Mouse (Mus musculus) G1E-ER4 (cell line): ENCODE measurements around the gene Pigc. TPM values are rescaled to one million over a fixed set of nuclear protein-coding genes. Genes with fewer than 3 reads are reported as not detected.

Source experiments
- GATA1 ChIP-seq: IDR thresholded peaks from one replicate; pipeline ENCODE4 v1.8.0; 2012; ENCODE audit warnings: low read length, inconsistent platforms
- polyA plus RNA-seq: library from polyadenylated mRNA; stranded (reverse); fragments of >175 nt; gene quantifications from 2 replicates; pipeline ENCODE4 v1.2.3, GENCODE M21; 2012

Gene Pigc
- 0.42 and 0.45 TPM in 2 replicates for polyA plus RNA-seq

DNA sequence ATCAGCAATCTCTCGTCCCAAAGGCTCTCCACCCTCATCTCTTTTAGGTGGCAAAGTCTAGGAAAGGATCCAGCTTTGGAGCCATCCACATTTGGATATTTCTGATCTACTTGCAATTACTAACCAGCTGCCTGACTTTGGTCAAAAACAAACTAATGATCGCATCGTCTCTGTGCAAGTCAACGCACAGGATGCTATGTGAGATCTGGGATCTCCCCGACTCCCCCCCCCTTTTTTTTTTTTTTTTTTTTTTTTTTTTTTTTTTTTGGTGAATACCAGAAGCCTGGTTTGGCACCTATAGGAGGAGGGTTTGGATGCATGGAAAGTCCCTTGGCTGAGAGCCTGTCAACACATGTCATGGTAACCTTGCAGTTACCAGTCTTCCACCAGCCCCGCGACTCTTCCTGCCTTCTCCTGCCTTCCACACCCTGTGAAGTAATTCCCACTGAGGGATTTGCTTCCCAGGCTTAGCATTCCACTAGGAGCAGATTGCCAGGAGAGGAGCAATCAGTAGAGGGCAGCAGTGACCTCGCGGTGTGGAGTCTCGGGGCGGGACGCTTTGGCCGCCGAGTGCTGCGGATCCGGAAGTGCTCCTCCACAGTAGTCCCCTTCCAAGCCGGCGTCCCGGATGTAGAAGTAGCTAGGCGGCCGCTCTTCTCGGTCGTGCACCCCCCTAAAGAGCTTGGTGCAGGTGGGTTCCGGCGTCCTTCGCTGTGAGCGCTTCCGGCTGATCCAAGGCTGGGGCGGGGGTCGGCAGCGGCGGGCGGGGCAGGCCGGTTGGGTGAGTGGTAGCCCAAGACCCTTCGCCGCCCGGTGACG, at the start of gene Pigc:
Gene Pigc, plus strand, starts transcription at position 598 of the 819 bp plus-strand sequence.
- TF ChIP-seq GATA1: no peak

DNA sequence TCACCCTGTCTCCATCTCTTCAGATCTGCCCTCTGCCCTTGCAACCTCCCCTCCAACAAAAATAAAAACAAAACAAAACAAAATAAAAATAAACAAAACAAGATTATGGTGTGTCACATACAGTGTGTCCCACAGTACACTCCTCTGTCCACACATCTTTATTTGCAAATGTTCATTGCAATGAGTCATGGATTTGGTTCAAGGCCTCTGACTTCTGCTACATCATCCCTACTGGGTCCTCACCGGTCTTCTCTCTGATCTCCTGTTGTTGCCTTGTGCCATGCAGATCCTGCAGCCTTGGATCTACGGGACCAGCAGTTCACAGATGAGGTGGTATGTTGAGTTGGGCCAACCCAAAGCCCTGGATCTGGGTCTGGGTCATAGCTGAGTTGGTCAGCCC, 49.4 kb upstream of the Pigc start:
- TF ChIP-seq GATA1: no peak

GRCm38 (mm10) chr1:161920475-161921454, 48.2 kb upstream of the Pigc start:
- no peak for TF ChIP-seq GATA1

- no peak for TF ChIP-seq GATA1
These were observed 47.1 kb upstream of the Pigc start for GRCm38 (mm10) chr1:161921928-161922327.

DNA sequence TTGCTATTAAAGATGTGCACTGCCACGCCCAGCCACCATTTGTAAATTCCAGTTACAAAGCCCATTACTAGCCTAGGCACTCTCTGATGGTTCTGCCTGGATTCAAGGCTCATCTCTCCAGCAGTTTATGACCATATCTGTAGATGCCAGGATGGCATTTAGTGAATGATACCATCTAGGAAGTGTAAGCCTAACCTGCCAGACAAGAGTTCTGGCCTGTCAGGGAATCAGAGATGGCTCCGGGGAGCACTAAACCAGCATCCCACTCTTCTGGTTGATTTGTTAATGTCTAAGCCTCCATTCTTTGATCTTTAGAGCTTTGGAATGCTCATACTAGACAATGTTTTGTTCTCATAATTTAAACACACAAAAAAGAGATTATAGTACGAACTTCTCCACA, 44.7 kb upstream of the Pigc start:
- TF ChIP-seq GATA1: no peak

GRCm38 (mm10) chr1:161925281-161925805, 43.6 kb upstream of the Pigc start:
- TF ChIP-seq GATA1: no peak

DNA sequence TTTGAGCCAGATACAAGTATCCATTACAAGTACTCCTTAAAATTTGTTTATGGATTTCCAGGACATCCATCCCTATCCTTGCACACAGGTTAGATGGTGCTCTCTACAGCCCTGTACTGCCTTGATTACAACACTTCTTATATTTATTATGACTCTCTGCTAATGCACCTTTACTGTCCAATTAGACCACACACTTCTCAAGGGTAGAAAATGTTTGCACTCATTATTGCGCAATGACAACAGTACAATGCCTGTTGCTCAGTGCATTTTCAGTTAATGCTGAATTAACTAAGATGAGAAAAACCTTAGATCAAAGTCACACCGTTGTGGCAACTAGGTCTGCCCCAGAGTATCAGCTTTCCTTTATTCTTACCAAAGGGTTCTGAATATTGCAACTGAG, 41.0 kb upstream of the Pigc start:
- TF ChIP-seq GATA1: no peak

- TF ChIP-seq GATA1: no peak
These were observed 37.7 kb upstream of the Pigc start for GRCm38 (mm10) chr1:161931313-161931712.

GRCm38 (mm10) chr1:161931817-161932216, 37.2 kb upstream of the Pigc start:
- no peak for TF ChIP-seq GATA1

GRCm38 (mm10) chr1:161932286-161932685, 36.7 kb upstream of the Pigc start:
- TF ChIP-seq GATA1: no peak

GRCm38 (mm10) chr1:161942082-161942481, 26.9 kb upstream of the Pigc start:
- no peak for TF ChIP-seq GATA1

- no peak for TF ChIP-seq GATA1
These were observed 17.8 kb upstream of the Pigc start for GRCm38 (mm10) chr1:161951009-161951779.

DNA sequence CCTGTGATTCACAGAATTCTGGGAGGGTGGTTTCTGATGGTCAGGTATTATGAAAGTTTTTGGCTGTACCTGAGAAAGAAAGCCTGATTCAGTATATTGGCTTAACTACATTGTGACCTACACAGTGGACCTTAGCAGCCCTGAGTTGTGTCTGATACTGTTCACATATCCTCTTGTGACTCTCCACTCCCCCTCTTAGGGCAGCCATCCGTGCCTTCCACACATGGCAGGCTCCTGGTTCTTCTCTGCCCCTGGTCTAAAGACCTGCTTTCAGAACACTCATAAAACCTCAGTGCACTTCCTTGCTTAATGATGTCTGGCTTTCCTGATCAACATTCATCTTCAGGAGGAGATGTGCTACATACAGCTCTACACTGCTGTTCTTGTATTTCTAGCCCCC, 16.4 kb upstream of the Pigc start:
- no peak for TF ChIP-seq GATA1

DNA sequence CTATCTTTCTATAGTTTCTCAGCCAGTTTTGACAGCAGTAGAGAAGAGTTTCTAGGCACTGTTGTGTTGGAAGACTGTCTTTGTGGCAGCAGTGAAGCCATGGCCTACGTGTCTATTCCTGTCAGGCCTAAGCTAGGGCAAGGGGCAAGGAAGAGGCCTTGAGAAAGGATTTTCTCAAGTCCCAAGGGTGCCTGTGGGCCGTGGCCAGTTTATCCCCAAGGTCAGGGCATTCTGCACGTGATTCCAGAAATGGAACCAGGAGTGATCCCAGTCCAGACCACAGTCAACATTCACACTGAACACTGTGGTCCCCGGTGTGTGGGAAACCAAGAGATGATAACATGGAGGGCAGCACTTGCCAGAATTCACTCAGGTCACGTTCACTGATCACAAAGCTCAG, 13.1 kb upstream of the Pigc start:
- no peak for TF ChIP-seq GATA1
